Mouse (Mus musculus): ENCODE measurements around the gene Tspan15.

Tspan15 gene

DNA sequence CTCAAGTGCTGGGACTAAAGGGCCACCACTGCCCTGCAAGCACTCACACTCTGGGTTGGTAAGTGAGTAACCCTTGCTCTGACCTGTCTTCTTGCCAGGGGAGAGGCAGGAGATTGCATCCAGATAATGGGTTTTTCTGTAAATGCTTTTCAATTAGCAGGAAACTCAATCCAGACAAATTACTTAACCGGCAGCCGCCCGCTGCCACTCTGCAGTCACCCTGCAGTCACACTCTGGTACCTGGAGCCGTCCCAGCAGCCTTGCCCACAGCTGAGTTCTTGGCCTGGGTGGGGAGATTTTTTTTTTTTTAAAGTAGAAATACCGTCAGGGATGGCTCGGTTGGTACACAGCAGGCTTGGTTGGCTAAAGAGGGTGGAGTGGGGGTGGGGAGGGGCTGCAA lies 2.9 kb downstream of the Tspan15 start:
- no peak for DNase-seq (ENCODE audit: low read depth)

DNA sequence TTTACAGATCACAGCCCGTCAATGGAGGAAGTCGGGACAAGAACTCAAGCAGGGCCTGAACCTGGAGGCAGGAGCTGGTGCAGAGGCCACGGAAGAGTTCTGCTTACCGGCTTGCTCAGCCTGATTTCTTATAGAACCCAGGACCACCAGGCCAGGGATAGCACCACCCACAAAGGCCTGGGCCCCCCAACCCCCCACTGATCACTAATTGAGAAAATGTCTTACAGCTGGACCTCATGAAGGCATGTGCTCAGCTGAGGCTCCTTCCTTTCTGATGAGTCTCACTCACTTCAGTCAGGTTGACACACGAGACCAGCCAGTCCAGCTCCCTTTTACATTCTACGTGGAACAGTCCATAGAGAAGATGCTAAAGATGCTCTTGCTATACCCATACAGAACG lies 5.2 kb downstream of the Tspan15 start:
- no peak for DNase-seq (ENCODE audit: low read depth)

DNA sequence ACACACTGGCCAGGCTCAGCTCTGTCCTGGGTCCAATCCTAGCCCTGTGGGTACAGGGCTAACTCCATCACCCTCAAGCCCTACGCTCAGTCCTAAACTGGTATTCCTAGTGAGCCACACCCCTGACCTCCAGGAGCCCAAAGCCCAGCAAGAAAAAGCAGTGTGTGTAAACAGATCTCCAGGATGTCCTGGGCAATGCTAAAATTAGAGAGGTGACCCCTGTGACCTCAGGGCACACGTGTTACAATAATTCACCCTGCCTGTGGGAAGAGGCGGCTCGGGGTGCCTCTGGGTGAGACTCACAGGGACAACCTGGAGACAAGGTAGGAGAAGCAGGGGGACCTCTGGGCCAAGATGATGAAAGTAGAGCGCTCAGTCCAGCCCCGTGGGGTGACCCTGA lies 6.8 kb downstream of the Tspan15 start:
- no peak for DNase-seq (ENCODE audit: low read depth)

DNA sequence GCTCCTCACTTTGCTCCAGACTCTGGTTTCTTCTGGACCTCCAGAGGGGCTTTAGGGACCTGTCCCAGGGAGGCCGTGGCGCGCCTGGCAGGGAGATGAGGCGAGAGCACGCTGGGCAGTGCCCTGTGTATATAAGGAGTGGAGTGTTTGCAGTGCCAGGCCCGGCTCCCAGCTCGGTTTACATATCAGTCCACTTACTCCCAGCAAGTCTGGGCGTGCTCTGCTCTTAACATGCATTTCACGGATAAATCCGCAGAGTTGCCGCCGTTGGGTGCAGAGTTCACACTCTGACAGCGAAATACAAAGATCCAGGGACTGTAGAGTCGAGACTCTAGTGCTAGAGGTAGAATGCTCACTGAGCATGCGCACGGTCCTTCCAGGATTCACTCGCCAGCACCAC lies 8.3 kb downstream of the Tspan15 start:
- no peak for DNase-seq (ENCODE audit: low read depth)

DNA sequence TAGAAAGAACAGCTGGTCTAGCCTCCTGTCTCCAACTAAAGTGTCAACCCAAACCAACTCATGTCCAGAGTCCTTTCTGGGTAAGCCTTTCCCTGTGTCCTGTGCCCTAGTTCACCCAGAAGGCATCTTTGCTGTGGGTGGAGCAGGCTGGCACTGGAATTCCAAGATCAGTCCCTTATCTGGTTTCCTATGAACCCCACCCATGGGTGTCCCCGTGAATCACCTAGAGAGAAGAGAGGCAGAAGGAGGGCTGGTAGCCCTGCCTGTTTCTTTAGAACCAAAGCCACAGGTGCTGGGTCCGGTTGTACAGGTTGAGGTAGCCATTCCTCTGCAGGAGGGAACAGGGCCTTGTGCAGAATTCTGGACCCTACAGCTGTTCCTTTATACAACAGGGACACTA lies 9.4 kb downstream of the Tspan15 start:
- no peak for DNase-seq (ENCODE audit: low read depth)

DNA sequence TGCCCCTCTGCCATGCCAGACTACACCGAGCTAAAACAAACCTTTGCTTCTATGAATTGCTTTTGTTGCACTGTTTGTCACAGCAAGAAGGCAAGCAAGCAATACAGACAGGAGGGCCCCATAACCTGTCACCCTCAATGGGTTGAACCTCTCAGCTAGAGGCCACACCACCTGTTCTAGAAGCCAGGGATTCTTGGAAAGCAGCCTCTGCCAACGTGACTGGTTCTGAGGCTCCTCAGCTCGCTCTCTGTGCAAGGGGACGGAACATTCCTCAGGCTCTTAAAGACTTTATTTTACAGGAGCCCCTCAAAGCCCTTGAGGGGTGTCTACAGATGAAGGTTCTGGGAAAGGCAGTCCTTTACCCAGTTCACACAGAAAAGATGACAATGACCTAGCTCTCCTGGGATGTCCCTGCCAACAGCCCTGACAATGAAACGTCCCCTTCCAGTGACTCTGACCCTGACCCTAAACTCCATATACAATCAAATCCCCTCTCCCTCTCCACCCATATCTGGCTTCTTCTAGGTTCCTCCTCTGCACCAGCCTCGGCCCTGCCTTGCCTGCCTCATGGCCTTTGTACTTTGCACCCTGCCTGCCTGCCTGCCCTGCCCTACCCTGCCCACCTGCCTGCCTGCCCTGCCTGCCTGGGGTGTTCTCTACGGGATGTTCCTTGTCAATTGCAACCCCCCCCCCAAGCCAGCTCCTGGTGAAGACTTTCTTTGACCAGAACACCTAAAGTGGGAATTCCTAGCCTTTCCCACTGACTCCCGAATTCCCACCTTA lies 10.1 kb downstream of the Tspan15 start:
- no peak for DNase-seq (ENCODE audit: low read depth)

DNA sequence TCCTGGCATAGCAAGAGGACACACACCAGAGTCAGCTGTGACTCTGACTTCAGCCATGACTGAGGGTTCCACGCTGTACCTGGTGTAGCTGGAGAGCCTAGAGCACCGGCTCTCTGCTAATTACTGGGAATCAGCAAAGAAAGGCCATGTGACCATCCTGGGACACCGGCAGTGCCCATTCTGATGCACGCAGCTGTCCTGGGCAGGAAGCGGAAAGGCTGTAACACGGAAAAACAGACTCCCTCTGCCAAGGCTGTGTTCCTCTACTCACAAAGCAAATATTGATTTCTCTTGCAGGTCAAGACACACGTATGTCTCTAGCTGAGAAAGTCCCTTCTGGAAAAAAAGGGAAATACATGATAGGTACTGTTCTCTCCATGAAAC lies 12.3 kb downstream of the Tspan15 start:
- no peak for DNase-seq (ENCODE audit: low read depth)

DNA sequence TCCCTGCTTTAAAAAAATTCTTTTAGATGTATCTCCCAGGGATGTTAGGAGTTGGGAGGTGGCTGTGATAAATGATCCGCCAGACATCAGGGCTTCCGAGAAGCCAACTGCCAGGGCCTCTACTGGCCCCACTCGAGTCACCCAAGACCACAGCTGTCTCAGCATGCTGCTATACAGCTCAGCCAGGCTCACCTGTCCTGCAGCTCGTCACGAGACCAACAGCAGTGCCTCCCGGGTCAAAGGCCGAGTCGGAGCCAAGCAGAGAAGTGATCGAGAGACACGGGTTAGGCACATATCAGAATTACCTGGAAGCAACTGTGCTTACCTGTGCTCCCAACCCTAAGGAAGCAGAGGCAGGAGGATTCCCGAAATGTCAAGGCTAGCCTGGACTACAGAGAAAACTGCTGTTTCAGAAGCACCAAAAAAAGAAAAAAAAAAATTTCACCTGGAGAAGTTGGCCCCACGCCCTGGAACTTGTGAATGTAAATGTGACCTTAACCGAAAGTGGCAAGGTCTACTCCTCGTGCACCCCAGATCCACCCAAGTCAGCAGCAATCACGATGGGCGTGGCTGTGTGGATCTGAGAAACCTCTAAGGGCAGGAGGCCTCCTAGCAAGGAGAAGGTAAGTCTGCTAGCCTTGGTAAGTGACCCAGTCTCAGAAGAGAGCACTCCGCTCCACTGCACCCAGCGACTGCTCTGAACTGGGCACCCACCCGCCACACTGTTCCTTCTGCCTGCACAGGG lies 12.8 kb downstream of the Tspan15 start:
- DNase-seq (ENCODE audit: low read depth) = no peak

DNA sequence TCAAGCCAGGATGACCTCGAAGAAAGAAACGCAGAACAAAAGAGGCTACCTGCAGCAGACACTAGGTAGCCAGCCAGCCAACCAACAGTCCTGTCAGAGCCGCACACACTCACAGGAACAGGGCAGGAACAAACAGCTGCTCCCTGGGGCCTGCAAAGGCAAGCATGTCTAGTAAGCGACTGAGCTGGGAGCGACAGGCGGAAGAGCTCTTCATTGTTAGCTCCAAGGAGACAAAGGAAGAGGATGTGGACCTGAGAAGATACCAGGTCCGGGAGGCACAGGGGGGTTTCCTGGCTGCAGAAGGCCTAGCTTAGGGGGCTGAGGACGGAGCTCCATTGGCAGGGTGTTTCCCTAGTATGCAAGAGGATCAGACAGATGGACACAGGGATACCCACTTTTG lies 13.9 kb downstream of the Tspan15 start:
- DNase-seq (ENCODE audit: low read depth) = no peak

DNA sequence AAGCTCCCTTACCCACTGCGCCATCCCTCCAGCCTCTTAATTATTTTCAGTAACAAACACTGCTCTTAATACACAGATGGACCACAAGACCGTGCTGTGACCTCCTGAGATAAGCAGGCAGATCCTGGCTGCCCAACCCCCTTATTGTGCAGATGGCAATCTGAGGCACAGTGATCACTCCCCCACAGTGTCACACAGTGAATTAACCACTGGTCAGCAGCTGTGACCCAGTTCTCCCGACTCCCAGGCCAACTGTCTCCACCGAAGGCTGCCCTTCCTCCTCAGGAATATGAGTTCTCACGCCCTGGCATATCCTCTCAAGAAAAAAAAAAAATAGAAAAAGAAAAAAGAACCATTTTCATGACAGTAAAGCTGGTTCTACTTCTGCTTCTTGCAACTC lies 14.5 kb downstream of the Tspan15 start:
- peak; percentile 75 for DNase-seq (ENCODE audit: low read depth)

DNA sequence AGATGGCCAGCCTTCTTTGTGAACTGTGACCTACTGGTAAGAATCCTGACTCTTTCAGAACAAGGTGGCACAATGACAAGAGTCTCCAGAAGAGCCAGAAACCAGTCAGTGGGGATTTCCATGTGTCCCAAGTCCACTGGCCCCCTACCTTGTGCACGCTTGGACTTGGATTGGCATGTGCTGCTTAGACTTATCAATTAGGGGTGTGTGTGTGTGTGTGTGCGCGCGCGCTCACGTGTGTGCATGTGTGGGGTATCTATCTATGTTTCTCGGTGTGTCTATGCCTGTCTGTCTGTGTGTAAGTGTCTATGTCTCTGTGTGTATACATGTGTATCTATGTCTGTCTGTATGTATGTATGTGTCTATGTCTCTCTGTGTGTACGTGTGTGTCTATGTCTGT lies 15.4 kb downstream of the Tspan15 start:
- no peak for DNase-seq (ENCODE audit: low read depth)

DNA sequence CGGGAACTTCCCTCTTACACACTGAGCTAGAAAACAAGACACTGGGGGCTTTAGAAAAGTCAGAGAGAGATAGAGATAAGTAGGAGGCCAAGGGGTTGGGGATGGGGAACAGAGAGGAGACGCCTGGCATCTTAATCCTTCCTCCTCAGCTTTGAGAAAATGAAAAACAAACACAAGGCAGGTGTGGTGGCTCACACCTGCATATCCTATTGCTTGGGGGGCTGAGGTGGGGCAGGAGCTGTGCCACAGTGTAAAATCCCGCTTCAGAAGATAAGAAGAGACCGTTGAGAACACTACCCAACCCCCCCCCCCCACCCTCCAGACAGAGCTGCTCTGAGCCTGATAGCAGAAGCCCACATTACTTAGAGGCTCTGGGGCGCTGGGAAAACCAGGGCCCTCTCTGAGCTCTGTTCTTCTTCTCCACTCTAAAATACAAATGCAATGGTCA lies 15.9 kb downstream of the Tspan15 start:
- peak; percentile 56 for DNase-seq (ENCODE audit: low read depth)

DNA sequence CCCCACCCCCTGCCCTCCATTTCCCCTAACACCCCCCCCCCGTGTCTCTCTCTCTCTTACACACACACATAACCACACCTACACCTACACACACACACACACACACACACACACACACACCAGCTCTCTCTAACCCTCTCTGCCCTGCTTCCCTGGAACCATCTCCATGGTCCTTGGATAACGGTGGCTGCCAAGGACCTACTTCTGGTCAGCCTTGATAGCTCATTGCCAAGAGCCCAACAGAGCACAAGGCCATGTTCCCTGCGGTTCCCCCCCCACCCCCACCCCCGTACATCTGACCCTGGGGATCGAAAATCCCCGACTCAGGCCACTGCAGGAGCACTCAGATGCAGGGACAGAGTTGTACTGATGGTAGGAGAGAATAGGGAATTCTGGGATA lies 19.7 kb downstream of the Tspan15 start:
- no peak for DNase-seq (ENCODE audit: low read depth)

DNA sequence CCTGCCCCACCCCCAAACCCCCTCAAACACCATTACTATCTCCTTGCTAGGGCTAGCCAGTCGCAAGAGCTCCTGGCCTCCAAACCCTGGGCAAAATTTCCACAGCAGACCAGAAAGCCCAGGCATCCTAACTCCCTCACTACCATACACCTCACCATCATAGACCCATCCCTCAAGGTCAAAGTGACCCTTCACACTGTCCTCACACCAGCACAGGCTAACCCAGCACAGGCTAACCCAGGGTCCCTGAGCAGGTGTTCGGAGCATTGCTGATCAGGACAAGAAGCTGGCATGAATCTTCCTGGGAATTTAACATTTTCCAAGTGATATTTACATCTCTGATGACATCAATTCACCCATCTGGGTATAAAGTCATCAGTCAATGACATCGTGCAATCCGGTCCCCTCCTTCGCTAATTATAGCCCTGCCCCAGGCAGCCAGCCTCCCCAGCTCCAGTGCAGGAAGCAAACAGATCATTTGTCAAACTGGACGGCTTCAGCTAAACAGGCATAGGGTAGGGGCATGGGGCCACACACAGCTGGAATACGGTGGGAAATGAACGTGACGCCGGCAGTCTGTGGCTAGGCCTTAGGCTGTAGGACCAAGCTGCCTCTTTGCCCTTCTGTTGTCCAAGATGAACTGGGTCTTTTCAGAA lies 22.7 kb downstream of the Tspan15 start:
- no peak for DNase-seq (ENCODE audit: low read depth)

DNA sequence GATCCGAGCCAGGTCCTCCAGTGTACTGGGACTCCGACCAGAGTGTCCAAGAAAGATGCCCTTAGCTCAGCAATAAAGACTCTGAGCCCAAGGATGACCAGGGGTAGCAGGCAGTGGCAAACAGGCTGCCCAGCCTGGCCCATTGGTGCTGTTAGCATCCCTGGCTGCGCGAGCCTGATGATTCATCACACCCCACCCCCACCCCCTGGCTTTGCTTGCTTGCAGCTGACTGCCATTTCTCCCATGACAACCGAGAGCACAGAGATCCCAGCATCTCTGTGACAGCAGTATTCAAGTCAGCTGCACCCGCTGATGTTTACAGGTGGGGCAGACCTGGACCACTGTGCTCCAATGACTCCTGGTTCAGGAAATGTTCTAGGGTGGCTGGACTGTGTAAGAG lies 28.5 kb downstream of the Tspan15 start:
- no peak for DNase-seq (ENCODE audit: low read depth)

DNA sequence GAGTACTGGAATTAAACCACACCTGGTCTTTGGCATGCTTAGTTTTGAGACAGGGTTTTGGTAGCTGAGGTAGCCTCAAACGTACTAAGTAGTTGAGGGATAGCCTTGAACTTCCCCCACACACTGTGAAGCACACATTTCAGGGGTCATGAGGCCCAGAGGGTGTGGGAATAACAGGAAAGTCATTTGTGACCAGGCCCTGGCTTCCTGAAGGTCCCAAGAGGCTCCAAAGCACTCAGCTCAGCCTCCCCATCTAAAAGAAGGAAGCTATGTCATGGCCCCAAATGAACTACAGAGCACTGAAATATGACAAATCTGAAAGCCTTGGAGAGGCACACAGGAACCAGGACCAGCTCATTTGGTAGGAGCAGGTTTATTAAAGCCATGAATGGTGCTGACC lies 32.2 kb downstream of the Tspan15 start:
- DNase-seq (ENCODE audit: low read depth) = no peak

DNA sequence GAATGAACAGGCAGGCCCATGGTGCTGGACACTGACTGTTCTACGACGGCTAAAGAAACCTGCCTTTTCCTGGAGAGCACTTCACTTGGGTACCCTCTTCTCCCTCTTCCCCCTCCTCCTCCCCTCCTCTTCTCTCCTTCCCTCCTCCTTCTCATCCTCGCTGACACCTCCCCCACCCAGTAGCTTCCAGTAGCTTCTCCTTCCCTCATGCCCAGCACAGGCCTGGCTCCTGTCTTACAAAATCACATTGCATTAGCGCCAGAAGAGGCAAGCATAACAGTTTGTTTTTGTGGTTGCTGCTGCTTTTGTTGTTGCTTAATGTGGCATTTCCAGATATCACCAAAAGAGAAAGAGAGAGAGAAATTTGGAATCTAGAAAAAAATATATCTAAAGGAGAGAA lies 33.6 kb downstream of the Tspan15 start:
- no peak for DNase-seq (ENCODE audit: low read depth)

DNA sequence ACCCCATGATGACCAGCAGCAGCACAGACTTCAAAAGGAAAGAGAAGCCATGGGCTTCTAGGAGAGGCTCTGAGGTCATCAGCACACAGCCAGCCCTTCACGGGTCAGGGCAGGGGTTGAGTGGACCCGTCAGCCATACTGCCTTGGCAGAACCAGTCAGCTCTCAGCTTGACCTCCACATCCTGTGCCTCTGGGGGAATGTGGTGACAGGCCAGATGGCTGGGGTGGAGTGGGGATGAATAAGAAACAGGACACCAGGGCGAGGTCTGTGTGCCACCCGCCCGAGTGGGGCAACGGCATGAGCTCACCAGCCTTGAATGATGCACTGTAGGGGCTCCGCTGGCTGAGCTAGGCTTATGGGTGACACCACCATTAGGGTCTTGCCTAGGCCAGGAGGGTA lies 35.7 kb downstream of the Tspan15 start:
- DNase-seq (ENCODE audit: low read depth) = no peak

DNA sequence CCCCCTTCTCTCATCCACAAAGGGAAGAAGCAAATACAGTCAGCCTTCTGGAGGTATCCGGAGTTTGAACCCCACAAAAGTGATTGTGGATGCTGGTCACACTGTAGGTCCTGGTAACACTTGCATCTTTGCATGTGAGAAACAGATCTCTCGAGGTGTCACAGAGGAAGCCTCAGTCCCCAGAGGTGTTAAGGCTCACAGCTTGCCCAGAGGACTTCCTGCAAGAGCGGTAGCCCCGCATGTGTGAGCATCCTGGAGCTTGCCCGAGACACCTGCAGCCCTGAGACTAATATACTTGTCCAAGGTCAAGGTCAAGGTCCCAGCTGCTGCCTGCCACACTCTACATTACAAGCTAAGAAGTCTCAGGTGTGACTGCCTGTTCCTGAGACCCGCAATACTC lies 36.1 kb downstream of the Tspan15 start:
- no peak for DNase-seq (ENCODE audit: low read depth)

DNA sequence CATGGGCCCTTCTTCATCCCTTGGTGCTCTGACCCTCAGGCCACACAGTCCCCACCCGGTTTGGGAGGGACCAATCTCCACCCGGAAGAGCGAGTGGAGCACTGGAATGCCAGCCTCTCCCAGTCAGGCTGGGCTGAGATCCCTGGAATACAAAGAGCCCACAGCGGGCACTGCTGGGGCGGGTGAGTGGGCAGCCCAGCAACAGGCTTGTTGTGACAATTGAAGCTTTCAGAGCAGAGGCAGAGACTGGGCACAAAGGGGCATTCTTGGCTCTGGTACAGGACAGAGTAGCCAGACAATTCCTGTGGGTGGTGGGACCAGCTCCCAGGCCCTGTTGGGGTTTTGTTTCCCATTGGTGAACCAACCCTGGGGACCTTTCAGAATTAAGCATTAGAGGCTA lies 36.6 kb downstream of the Tspan15 start:
- no peak for DNase-seq (ENCODE audit: low read depth)

DNA sequence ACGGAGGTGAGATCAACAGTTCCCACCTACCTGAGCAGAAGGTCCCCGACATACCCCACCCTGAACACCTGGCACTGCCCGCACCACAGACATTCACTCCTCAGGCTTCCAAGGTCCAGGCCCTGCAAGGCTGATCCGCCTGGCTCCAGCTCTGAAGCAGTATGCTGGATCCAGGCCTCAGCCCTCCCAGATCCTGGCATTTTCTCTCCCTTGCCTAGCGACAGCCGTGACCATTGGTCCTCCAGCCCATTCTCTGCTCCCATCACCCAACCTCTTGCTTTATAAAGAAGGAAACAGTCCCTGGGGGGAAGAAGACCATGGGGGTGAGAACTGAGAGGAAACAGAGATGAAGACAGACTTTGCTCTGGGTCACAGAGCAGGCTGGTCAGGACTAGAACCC lies 37.0 kb downstream of the Tspan15 start:
- no peak for DNase-seq (ENCODE audit: low read depth)

DNA sequence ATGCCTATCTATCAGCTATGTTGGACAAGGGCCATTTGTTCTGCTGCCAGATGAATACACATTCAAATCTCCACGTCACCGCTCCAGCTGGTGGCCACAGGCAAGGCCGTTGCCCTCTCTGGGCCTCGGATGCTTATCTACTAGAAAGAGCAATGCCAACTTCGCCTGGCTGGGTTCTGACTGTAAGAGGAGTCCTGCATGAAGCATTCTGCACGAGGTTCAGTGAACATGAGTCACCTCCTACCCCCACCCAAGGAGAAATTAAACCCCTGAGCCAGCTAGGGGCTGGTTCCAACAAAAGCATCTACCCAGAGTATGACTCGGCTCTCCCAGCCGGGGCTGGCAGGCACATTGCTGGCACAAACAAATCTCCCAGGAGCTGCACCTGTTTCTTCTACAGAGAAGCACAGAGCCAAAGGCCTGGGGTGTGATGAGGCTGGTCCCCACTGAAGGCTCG lies 38.3 kb downstream of the Tspan15 start:
- no peak for DNase-seq (ENCODE audit: low read depth)

DNA sequence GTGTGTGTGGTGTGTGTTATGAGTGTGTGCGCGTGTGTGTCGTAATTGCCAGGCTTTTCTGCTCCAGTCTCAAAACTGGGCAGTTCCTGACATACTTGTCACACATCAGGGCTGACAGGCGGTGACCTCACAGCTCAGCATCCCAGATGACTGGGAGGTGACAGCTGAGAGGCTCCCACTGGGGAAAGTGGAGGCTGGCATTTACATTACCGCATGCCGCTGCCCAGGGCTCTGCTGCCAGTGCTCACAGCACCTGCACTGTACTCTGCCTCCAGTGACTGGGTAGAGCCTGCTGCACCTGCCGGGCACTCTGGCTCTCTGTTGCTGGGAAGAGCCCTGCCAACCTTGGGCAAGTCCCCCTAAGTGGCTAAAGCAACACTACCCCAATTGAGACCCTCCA lies 40.2 kb downstream of the Tspan15 start:
- no peak for DNase-seq (ENCODE audit: low read depth)

Data from c-Kit-positive CD71-positive TER-119-negative erythroid progenitor cells, embryonic 14.5 days (primary cell).